Mouse (Mus musculus): Measurements from ENCODE around the gene Adgrf3. TPM values are rescaled to one million over a fixed set of nuclear protein-coding genes. Genes with fewer than 3 reads are reported as not detected.

The Adgrf3 gene
- polyA plus RNA-seq, 1 experiment: 0.22 TPM

GRCm38 (mm10) chr5:30192452-30192851 is 13.1 kb downstream of the Adgrf3 start:
- TF ChIP-seq CEBPB (IDR thresholded peaks at IDR 0.05; ENCODE audit: insufficient read depth, poor library complexity, severe bottlenecking) (no peak), MAX (IDR thresholded peaks at IDR 0.05; ENCODE audit: low read depth) (no peak), SRF (IDR thresholded peaks at IDR 0.05; ENCODE audit: control insufficient read depth, insufficient read length, low read depth) (no peak), POLR2A (IDR thresholded peaks at IDR 0.05; ENCODE audit: insufficient read length, low read depth) (no peak), USF1 (IDR thresholded peaks at IDR 0.05; ENCODE audit: low read depth) (no peak), TCF12 (IDR thresholded peaks at IDR 0.05; ENCODE audit: insufficient read depth, poor library complexity, severe bottlenecking) (no peak), MYOD1 (IDR thresholded peaks at IDR 0.05; ENCODE audit: control insufficient read depth in 1 of 3, insufficient read length in 2 of 3, low read depth in 2 of 3) (no peak), POLR2AphosphoS2 (IDR thresholded peaks at IDR 0.05; ENCODE audit: insufficient read length, low read depth) (no peak), E2F4 (IDR thresholded peaks at IDR 0.05; ENCODE audit: insufficient read depth) (no peak), TCF3 (IDR thresholded peaks at IDR 0.05; ENCODE audit: insufficient read length, low read depth) (no peak), REST (IDR thresholded peaks at IDR 0.05; ENCODE audit: insufficient read depth, insufficient read length) (no peak), MYOG (IDR thresholded peaks at IDR 0.05; ENCODE audit: control insufficient read depth in 1 of 3, insufficient read depth in 1 of 3, insufficient read length in 2 of 3, low read depth in 2 of 3) (no peak)
- no peaks in the 10 kb centered on the region for H3K27me3 ChIP-seq (ENCODE audit: control insufficient read depth, insufficient read depth, insufficient read length)
- peaks cover 12% of the 10 kb centered on the region for H3K36me3 ChIP-seq (ENCODE audit: control insufficient read depth, insufficient read depth)
- no peaks in the 10 kb centered on the region for H3K79me2 ChIP-seq (ENCODE audit: control insufficient read depth, insufficient read depth)
- no peak overlapping the region for H3K4me2 ChIP-seq (ENCODE audit: low read depth)
- no peak overlapping the region for H3ac ChIP-seq (ENCODE audit: control insufficient read depth, insufficient read length)
- no peak overlapping the region for H3K4me3 ChIP-seq

GRCm38 (mm10) chr5:30187687-30188485 is 17.6 kb downstream of the Adgrf3 start:
- Histone ChIP-seq H3K27me3 (ENCODE audit: control insufficient read depth, insufficient read depth, insufficient read length) (no peaks in the 10 kb centered on the region), H3K79me2 (ENCODE audit: control insufficient read depth, insufficient read depth) (no peaks in the 10 kb centered on the region), H3K4me3 (no peak overlapping the region), H3ac (ENCODE audit: control insufficient read depth, insufficient read length) (no peak overlapping the region), H3K36me3 (ENCODE audit: control insufficient read depth, insufficient read depth) (peaks cover 31% of the 10 kb centered on the region), H3K4me2 (ENCODE audit: low read depth) (no peak overlapping the region)
- TF ChIP-seq POLR2A (IDR thresholded peaks at IDR 0.05; ENCODE audit: insufficient read length, low read depth) (no peak), REST (IDR thresholded peaks at IDR 0.05; ENCODE audit: insufficient read depth, insufficient read length) (no peak), MYOD1 (IDR thresholded peaks at IDR 0.05; ENCODE audit: control insufficient read depth in 1 of 3, insufficient read length in 2 of 3, low read depth in 2 of 3) (no peak), POLR2AphosphoS2 (IDR thresholded peaks at IDR 0.05; ENCODE audit: insufficient read length, low read depth) (no peak), TCF3 (IDR thresholded peaks at IDR 0.05; ENCODE audit: insufficient read length, low read depth) (no peak), MAX (IDR thresholded peaks at IDR 0.05; ENCODE audit: low read depth) (no peak), TCF12 (IDR thresholded peaks at IDR 0.05; ENCODE audit: insufficient read depth, poor library complexity, severe bottlenecking) (no peak), MYOG (IDR thresholded peaks at IDR 0.05; ENCODE audit: control insufficient read depth in 1 of 3, insufficient read depth in 1 of 3, insufficient read length in 2 of 3, low read depth in 2 of 3) (no peak), E2F4 (IDR thresholded peaks at IDR 0.05; ENCODE audit: insufficient read depth) (no peak), SRF (IDR thresholded peaks at IDR 0.05; ENCODE audit: control insufficient read depth, insufficient read length, low read depth) (no peak), USF1 (IDR thresholded peaks at IDR 0.05; ENCODE audit: low read depth) (no peak), CEBPB (IDR thresholded peaks at IDR 0.05; ENCODE audit: insufficient read depth, poor library complexity, severe bottlenecking) (no peak)

GRCm38 (mm10) chr5:30175811-30176210 is 29.7 kb downstream of the Adgrf3 start:
- Histone ChIP-seq H3ac (ENCODE audit: control insufficient read depth, insufficient read length) (no peak overlapping the region), H3K79me2 (ENCODE audit: control insufficient read depth, insufficient read depth) (no peaks in the 10 kb centered on the region), H3K4me2 (ENCODE audit: low read depth) (no peak overlapping the region), H3K4me3 (no peak overlapping the region), H3K36me3 (ENCODE audit: control insufficient read depth, insufficient read depth) (peaks cover 47% of the 10 kb centered on the region), H3K27me3 (ENCODE audit: control insufficient read depth, insufficient read depth, insufficient read length) (no peaks in the 10 kb centered on the region)
- TF ChIP-seq TCF12 (IDR thresholded peaks at IDR 0.05; ENCODE audit: insufficient read depth, poor library complexity, severe bottlenecking) (no peak), CEBPB (IDR thresholded peaks at IDR 0.05; ENCODE audit: insufficient read depth, poor library complexity, severe bottlenecking) (no peak), POLR2AphosphoS2 (IDR thresholded peaks at IDR 0.05; ENCODE audit: insufficient read length, low read depth) (no peak), E2F4 (IDR thresholded peaks at IDR 0.05; ENCODE audit: insufficient read depth) (no peak), MYOD1 (IDR thresholded peaks at IDR 0.05; ENCODE audit: control insufficient read depth in 1 of 3, insufficient read length in 2 of 3, low read depth in 2 of 3) (no peak), POLR2A (IDR thresholded peaks at IDR 0.05; ENCODE audit: insufficient read length, low read depth) (no peak), MYOG (IDR thresholded peaks at IDR 0.05; ENCODE audit: control insufficient read depth in 1 of 3, insufficient read depth in 1 of 3, insufficient read length in 2 of 3, low read depth in 2 of 3) (no peak)

GRCm38 (mm10) chr5:30172931-30173692 is 32.4 kb downstream of the Adgrf3 start:
- Histone ChIP-seq H3K4me3 (no peak overlapping the region), H3K27me3 (ENCODE audit: control insufficient read depth, insufficient read depth, insufficient read length) (no peaks in the 10 kb centered on the region), H3K4me2 (ENCODE audit: low read depth) (no peak overlapping the region), H3ac (ENCODE audit: control insufficient read depth, insufficient read length) (no peak overlapping the region), H3K79me2 (ENCODE audit: control insufficient read depth, insufficient read depth) (no peaks in the 10 kb centered on the region), H3K36me3 (ENCODE audit: control insufficient read depth, insufficient read depth) (peaks cover 42% of the 10 kb centered on the region)
- TF ChIP-seq MAX (IDR thresholded peaks at IDR 0.05; ENCODE audit: low read depth) (no peak), POLR2AphosphoS2 (IDR thresholded peaks at IDR 0.05; ENCODE audit: insufficient read length, low read depth) (no peak), USF1 (IDR thresholded peaks at IDR 0.05; ENCODE audit: low read depth) (no peak), TCF3 (IDR thresholded peaks at IDR 0.05; ENCODE audit: insufficient read length, low read depth) (no peak), CEBPB (IDR thresholded peaks at IDR 0.05; ENCODE audit: insufficient read depth, poor library complexity, severe bottlenecking) (no peak), POLR2A (IDR thresholded peaks at IDR 0.05; ENCODE audit: insufficient read length, low read depth) (no peak), MYOD1 (IDR thresholded peaks at IDR 0.05; ENCODE audit: control insufficient read depth in 1 of 3, insufficient read length in 2 of 3, low read depth in 2 of 3) (no peak), MYOG (IDR thresholded peaks at IDR 0.05; ENCODE audit: control insufficient read depth in 1 of 3, insufficient read depth in 1 of 3, insufficient read length in 2 of 3, low read depth in 2 of 3) (no peak), TCF12 (IDR thresholded peaks at IDR 0.05; ENCODE audit: insufficient read depth, poor library complexity, severe bottlenecking) (no peak), E2F4 (IDR thresholded peaks at IDR 0.05; ENCODE audit: insufficient read depth) (no peak), SRF (IDR thresholded peaks at IDR 0.05; ENCODE audit: control insufficient read depth, insufficient read length, low read depth) (no peak), REST (IDR thresholded peaks at IDR 0.05; ENCODE audit: insufficient read depth, insufficient read length) (no peak)

Measured in myocyte (in vitro differentiated cells).